Mouse (Mus musculus) embryonic facial prominence, embryonic 12.5 days (tissue): Measurements from ENCODE around the gene Pxdn. TPM values are rescaled to one million over a fixed set of nuclear protein-coding genes. Genes with fewer than 3 reads are reported as not detected.

Experiments
- ATAC-seq: fragments of 200-750 bp; cut with Nextera tagmentation; 2 replicates; pipeline ENCODE4 v1.8.0; 2017; ENCODE audit not compliant: insufficient number of reproducible peaks, insufficient read depth, low FRiP score, low TSS enrichment
- H3K27ac ChIP-seq: fragments of 300-500 bp; sonication (generic); 2 replicates; pipeline ENCODE4 v1.5.1; 2016; ENCODE audit warnings: mild to moderate bottlenecking
- H3K27me3 ChIP-seq: fragments of 300-500 bp; sonication (generic); 2 replicates; pipeline ENCODE4 v1.6.1; 2016; ENCODE audit warnings: mild to moderate bottlenecking, moderate library complexity
- H3K36me3 ChIP-seq: fragments of 300-500 bp; sonication (generic); 2 replicates; pipeline ENCODE4 v1.6.1; 2016; ENCODE audit warnings: mild to moderate bottlenecking
- H3K4me1 ChIP-seq: fragments of 300-500 bp; sonication (generic); 2 replicates; pipeline ENCODE4 v1.6.1; 2016
- H3K4me2 ChIP-seq: fragments of 300-500 bp; sonication (generic); replicated peaks from 2 replicates; pipeline ENCODE4 v1.6.1; 2016; ENCODE audit warnings: mild to moderate bottlenecking, moderate library complexity
- H3K4me3 ChIP-seq: fragments of 300-500 bp; sonication (generic); 2 replicates; pipeline ENCODE4 v1.5.1; 2016; ENCODE audit warnings: mild to moderate bottlenecking
- H3K9ac ChIP-seq: fragments of 300-500 bp; sonication (generic); 2 replicates; pipeline ENCODE4 v1.6.1; 2016; ENCODE audit warnings: mild to moderate bottlenecking, moderate library complexity
- H3K9me3 ChIP-seq: fragments of 300-500 bp; sonication (generic); 2 replicates; pipeline ENCODE4 v1.6.1; 2016; ENCODE audit warnings: mild to moderate bottlenecking, moderate library complexity
- WGBS: fragments of 180-500 bp; shearing (Covaris S2); methylation state at CpG from one replicate; pipeline ENCODE4 v1.1.7; 2016; 5-methylcytosine and 5-hydroxymethylcytosine counted together
- polyA plus RNA-seq: library from polyadenylated mRNA; unstranded; fragments of >200 nt; fragmentation: Nextera tagmentation; extraction: Ambion mirVana; gene quantifications from 2 replicates; pipeline ENCODE4 v1.2.1, GENCODE M21; 2016

The Pxdn gene
- polyA plus RNA-seq, 1 experiment from 2014 or later = 130 TPM

DNA sequence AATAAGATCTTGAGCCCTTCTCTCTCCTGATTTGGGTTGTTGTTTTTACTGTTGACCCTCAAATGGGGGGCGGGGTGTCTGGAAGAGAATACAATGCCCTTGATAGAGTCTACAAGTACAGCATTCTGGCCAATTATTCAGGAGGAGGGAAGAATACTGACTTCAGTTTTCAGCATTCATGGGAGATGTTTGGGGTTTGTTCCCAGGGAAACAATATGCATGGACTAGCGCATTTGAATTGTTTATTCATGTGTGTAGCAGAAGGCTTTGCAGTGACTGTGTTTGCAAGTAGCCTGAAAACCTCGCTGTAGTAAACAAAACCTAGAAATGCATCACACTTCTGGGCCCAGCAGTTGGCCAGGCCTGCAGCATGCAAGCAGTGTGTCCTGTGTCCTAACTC, 17.1 kb downstream of the Pxdn start:
- H3K4me2 ChIP-seq = no peak overlapping the region
- peaks cover 49% of the 10 kb centered on the region for H3K4me1 ChIP-seq

DNA sequence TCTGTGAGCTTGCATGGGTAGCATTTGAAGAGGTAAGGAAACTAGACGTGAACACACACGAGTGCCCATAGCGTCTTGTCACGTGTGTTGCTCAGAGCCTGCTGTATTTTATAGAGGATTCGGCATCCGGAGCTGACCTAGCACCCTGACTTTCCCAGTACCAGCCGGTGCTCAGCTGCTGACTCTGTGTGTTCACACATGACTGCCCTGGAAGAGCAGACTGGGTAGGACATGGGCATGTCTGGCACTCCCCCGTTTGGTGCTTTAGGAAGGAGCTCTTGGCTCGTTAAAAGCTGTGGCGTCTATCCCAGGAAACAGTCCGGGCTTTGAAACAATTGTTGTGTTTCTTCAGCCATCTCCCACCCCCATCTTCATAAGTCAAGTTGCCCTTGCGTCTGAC, 19.6 kb downstream of the Pxdn start:
- no peak overlapping the region for H3K27ac ChIP-seq
- 83% methylated on average over 12 of the region's 12 CpGs for WGBS
- ATAC-seq = no peak
- H3K4me3 ChIP-seq = no peak overlapping the region
- no peak overlapping the region for H3K9ac ChIP-seq
- no peaks in the 10 kb centered on the region for H3K9me3 ChIP-seq
- no peak overlapping the region for H3K4me2 ChIP-seq
- peaks cover 38% of the 10 kb centered on the region for H3K4me1 ChIP-seq
- no peaks in the 10 kb centered on the region for H3K36me3 ChIP-seq
- H3K27me3 ChIP-seq = no peaks in the 10 kb centered on the region

More for the DNA sequence above, 17.1 kb downstream of the Pxdn start:
- Histone ChIP-seq H3K9me3 (no peaks in the 10 kb centered on the region), H3K9ac (no peak overlapping the region), H3K27me3 (no peaks in the 10 kb centered on the region), H3K36me3 (0 out of 2 replicates have a peak, but pooled peaks cover 2% of the 10 kb centered on the region), H3K27ac (peak overlapping the region; percentile 46), H3K4me3 (no peak overlapping the region)
- ATAC-seq = no peak
- WGBS = 74% methylated on average over 3 of the region's 3 CpGs

DNA sequence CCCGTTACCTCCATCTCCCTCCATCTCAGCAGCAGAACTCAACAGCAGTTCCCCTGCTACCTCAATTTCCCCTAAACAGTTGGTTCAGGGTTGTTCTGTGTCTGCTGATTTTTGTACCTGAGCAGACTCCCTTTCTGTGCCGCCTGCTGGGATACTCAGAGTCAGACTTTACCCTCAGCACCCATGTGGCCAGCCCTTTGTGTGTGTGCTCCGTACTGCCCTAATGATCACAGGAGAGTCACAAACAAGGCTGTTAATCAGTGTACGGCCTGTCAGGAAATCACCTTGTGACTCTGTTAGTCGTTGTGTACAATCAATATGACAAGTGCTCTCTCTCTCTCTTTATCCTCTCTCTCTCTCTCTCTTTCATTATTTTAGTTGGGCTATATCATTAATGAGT, 21.2 kb downstream of the Pxdn start:
- peaks cover 24% of the 10 kb centered on the region for H3K4me1 ChIP-seq
- no peak overlapping the region for H3K9ac ChIP-seq
- H3K27ac ChIP-seq = no peak overlapping the region
- peaks cover under 1% of the 10 kb centered on the region; the same call in 1 of the 2 replicates for H3K36me3 ChIP-seq
- H3K9me3 ChIP-seq = no peaks in the 10 kb centered on the region
- no peak for ATAC-seq
- 85% methylated on average over 5 of the region's 5 CpGs for WGBS
- H3K4me3 ChIP-seq = no peak overlapping the region
- H3K4me2 ChIP-seq = no peak overlapping the region
- H3K27me3 ChIP-seq = no peaks in the 10 kb centered on the region

DNA sequence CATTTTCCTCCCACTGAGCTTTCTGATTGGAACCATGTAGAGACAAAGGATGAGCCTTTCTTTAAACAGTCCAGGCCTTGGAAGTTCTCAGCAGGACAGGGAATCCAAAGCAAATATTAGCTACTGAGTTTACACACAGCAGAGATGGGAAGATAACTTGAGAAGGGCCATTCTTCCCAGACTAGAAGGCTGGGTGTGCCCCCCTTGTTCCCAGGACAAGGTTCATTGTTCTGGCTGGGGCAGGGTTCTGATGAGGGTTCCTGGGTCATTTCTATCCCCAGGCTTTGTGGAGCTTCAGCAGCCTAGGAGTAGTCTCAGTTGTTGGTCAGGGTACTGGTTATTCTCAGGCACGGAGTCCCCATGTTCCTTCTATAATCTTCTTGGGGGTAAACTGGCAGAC, 23.6 kb downstream of the Pxdn start:
- Histone ChIP-seq H3K9ac (no peak overlapping the region), H3K27ac (no peak overlapping the region), H3K4me3 (no peak overlapping the region), H3K36me3 (peaks cover 7% of the 10 kb centered on the region; the same call in 1 of the 2 replicates), H3K27me3 (no peaks in the 10 kb centered on the region), H3K9me3 (no peaks in the 10 kb centered on the region), H3K4me2 (no peak overlapping the region), H3K4me1 (peaks cover 22% of the 10 kb centered on the region)
- WGBS = 94% methylated on average over 1 of the region's 1 CpGs
- ATAC-seq = no peak

DNA sequence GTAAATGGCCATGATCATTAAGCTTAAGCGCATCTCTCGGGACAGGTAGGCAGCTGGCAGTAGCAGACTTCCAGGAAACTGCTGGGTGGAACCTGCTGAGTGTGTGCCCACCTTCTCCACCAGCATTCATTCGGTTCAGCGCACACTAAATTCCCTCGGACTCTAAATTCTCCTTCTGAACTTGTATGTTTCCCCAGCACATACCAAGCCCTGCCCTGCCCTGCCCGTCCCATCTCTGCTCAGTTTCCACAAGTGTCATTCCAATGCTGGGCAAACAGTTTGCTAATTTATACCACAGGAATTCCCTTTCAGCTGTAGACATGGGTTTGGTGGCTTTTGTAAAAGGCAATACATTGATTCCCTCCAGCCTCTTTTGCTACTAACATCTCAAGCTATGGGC, 27.6 kb downstream of the Pxdn start:
- Histone ChIP-seq H3K27ac (no peak overlapping the region), H3K9ac (no peak overlapping the region), H3K4me1 (peaks cover 17% of the 10 kb centered on the region), H3K27me3 (no peaks in the 10 kb centered on the region), H3K36me3 (peaks cover 7% of the 10 kb centered on the region; the same call in 1 of the 2 replicates), H3K9me3 (no peaks in the 10 kb centered on the region), H3K4me3 (no peak overlapping the region), H3K4me2 (no peak overlapping the region)
- 90% methylated on average over 6 of the region's 6 CpGs for WGBS
- ATAC-seq = no peak

DNA sequence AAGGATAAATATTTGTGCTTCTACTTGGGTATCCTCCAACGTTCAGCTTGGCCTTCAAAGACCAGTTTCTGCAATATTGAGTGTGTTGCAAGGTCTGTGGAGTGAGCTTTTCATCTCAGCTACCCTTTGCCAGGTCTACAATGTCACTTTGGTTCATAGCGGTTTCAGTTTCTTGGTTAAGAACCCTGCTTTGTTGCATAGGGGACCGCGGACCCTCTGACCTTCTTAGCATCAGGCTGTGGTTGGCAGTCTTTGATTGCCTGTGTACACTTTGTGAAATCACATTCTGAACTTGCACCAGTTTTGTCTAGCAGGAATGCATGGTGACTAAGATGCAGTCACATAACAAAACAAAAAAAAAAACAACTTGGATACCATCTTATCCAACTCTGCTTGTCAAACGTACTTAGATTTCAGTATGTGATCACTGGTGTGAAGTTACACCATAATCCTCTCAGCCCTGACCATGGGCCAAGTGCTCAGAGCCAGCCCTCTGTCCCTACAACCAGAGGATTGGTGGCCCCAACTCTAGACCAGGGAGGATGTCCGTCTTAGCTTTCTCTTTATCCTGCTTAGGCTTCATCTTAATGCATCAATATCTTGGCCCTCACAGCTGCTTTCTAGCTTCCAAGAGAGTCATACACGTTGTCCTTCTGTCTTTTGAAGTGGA, 34.5 kb downstream of the Pxdn start:
- Histone ChIP-seq H3K9ac (no peak overlapping the region), H3K4me1 (peaks cover 28% of the 10 kb centered on the region; the same call in 1 of the 2 replicates), H3K4me2 (no peak overlapping the region), H3K27ac (peak overlapping the region; percentile 30; the same call in 1 of the 2 replicates), H3K4me3 (no peak overlapping the region), H3K27me3 (no peaks in the 10 kb centered on the region), H3K9me3 (no peaks in the 10 kb centered on the region), H3K36me3 (peaks cover 7% of the 10 kb centered on the region)
- ATAC-seq = no peak
- 80% methylated on average over 7 of the region's 7 CpGs for WGBS

DNA sequence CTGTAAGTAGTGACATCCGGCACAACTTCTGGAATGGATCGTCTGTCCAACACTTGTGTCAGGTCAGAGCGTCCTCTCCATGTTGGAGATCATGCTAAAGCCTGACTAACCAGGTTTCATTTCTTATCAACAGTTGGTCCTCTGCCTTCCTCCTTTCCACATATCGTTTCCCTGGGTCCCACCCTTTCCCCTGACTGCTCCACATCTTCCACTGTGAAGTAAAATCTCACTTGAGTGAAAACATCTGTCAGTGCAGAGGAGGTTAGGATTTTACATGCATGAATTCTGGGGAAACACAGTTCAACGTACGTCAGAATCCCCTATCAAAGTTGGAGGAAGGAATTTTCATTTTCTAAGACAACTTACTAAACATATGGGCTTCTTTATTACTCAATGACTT, 35.1 kb downstream of the Pxdn start:
- Histone ChIP-seq H3K4me1 (peaks cover 28% of the 10 kb centered on the region; the same call in 1 of the 2 replicates), H3K36me3 (peaks cover 11% of the 10 kb centered on the region), H3K9ac (no peak overlapping the region), H3K9me3 (no peaks in the 10 kb centered on the region), H3K4me3 (no peak overlapping the region), H3K4me2 (no peak overlapping the region), H3K27ac (peak overlapping the region; percentile 30; the same call in 1 of the 2 replicates), H3K27me3 (no peaks in the 10 kb centered on the region)
- WGBS = 49% methylated on average over 6 of the region's 6 CpGs
- no peak for ATAC-seq

DNA sequence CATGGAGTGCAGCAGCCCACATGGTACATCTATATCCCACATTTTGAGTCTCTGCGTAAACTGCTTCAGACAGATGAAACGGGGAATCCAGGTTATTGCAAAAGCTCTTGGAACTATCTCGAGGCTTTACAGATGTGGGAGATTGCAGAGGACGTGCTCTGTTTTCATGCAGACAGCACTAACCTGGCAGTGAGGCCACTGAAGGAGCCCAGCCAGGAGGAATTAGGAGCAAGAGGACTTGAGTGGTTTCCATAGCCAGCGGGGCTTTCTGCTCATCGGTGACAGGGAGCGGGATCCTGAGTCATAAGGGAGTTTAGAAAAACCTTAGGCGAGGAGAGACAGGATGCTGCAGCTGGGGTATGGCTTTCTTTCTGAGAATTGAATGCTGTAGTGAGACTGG, 42.7 kb downstream of the Pxdn start:
- 61% methylated on average over 8 of the region's 8 CpGs for WGBS
- Histone ChIP-seq H3K4me1 (peaks cover 7% of the 10 kb centered on the region; the same call in 1 of the 2 replicates), H3K4me3 (no peak overlapping the region), H3K9ac (no peak overlapping the region), H3K4me2 (no peak overlapping the region), H3K27me3 (no peaks in the 10 kb centered on the region), H3K36me3 (peaks cover 66% of the 10 kb centered on the region), H3K27ac (no peak overlapping the region), H3K9me3 (no peaks in the 10 kb centered on the region)
- no peak for ATAC-seq

DNA sequence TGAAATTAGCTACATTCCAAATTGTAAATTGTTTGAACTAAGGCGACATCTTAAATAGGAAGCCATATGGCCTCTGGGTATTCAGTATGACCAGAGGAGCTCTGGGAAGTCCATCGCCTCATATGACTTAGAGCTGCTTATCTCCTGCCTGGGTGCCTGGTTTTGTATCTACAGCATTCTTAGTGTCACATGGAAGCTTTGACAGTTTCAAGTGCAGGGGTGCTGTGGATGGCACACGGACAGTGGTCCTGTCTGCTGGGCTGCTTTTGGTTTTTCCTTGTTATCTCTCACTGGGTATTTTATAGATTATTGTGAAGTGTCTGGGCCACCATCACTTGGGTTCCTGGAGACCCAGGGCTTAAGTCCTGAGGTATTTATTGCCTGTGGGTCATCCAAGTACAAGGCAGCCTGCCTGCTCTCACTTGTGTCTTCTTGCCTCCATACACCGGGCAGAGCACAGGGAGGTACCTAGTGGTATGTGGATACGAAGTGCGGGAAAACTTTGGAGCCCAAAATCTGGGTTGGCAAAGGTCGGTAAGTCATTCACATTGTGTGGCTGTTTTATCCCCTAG, 44.4 kb downstream of the Pxdn start:
- H3K4me2 ChIP-seq = no peak overlapping the region
- H3K9me3 ChIP-seq = no peaks in the 10 kb centered on the region
- WGBS = 90% methylated on average over 7 of the region's 7 CpGs
- H3K4me3 ChIP-seq = no peak overlapping the region
- peaks cover 76% of the 10 kb centered on the region for H3K36me3 ChIP-seq
- peaks cover 6% of the 10 kb centered on the region; the same call in 1 of the 2 replicates for H3K4me1 ChIP-seq
- H3K27me3 ChIP-seq = no peaks in the 10 kb centered on the region
- H3K9ac ChIP-seq = no peak overlapping the region
- no peak for ATAC-seq
- no peak overlapping the region for H3K27ac ChIP-seq

DNA sequence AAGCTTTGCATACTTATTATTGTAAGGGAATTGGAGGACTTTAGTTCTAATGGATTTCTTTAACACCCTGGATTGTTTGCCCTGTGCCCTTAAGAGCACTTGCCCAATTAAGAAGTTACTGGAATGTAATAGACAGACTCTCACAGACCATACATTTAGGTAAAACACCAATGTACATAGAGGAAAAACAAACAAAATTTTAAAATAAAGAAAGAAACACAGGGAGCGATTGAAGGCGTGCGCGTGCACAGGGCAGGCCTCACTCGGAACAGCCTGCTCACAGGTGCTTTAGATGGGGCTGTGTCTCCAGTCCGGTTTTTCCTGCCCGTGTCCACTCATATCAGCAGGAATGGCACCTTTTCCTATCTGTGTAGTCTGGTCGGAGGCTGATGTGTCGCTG, 45.8 kb downstream of the Pxdn start:
- Histone ChIP-seq H3K27me3 (no peaks in the 10 kb centered on the region), H3K4me2 (no peak overlapping the region), H3K9me3 (no peaks in the 10 kb centered on the region), H3K36me3 (peaks cover 77% of the 10 kb centered on the region), H3K9ac (no peak overlapping the region), H3K27ac (no peak overlapping the region), H3K4me3 (no peak overlapping the region), H3K4me1 (peaks cover 6% of the 10 kb centered on the region; the same call in 1 of the 2 replicates)
- no peak for ATAC-seq
- WGBS = 95% methylated on average over 9 of the region's 9 CpGs

DNA sequence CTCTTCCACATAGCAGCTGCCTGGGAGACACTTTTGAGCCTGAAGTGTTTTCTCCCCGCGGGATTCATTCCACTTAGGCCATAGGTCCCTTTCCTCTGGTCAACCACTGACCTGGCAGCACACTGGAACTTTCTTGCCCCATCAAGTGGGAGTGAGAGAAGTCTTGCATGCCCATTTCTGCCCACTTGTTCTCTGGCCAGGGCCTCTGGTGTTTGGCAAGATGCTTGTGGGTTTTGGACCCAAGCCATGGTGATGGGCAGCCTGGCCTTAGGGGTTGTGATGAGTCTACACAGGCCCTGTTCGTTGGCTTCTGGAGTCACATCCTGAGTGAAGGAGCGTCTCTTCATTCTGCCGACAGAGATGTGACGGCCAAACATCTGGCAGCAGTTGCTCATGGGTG, 47.7 kb downstream of the Pxdn start:
- H3K4me1 ChIP-seq = peaks cover under 1% of the 10 kb centered on the region; the same call in 1 of the 2 replicates
- H3K27me3 ChIP-seq = no peaks in the 10 kb centered on the region
- H3K9ac ChIP-seq = no peak overlapping the region
- 86% methylated on average over 6 of the region's 6 CpGs for WGBS
- H3K36me3 ChIP-seq = peaks cover 69% of the 10 kb centered on the region
- H3K4me2 ChIP-seq = no peak overlapping the region
- no peaks in the 10 kb centered on the region for H3K9me3 ChIP-seq
- H3K27ac ChIP-seq = no peak overlapping the region
- no peak for ATAC-seq
- H3K4me3 ChIP-seq = no peak overlapping the region

DNA sequence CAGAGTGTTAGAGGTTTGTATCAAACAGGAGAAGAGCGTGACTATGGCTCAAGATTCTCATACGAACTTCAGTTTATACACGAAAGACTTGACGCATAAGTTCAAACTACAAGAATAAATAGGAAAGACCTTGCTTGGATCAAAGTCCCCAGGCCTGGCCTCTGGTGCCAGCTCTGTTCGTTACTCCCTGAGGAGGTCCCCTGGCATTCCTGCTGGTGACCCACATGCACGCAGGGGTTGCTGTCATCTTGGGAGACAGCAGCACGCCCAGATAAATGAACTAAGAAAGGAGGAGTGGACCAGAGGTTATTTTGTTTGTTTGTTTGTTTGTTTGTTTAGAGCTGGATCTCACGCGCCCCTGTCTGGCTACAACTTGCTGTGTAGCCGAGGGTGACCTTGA, 48.8 kb downstream of the Pxdn start:
- Histone ChIP-seq H3K9ac (no peak overlapping the region), H3K36me3 (peaks cover 72% of the 10 kb centered on the region), H3K4me1 (no peaks in the 10 kb centered on the region; the same call in 1 of the 2 replicates), H3K27me3 (no peaks in the 10 kb centered on the region), H3K4me2 (no peak overlapping the region), H3K27ac (no peak overlapping the region), H3K4me3 (no peak overlapping the region), H3K9me3 (no peaks in the 10 kb centered on the region)
- WGBS = 92% methylated on average over 10 of the region's 10 CpGs
- ATAC-seq = no peak
